Mouse (Mus musculus) kidney, adult 2 months (tissue): ENCODE measurements at regions not wholly inside any gene's neighbourhood (a gene's known extent, or its start where the extent isn't known, plus 50 kb on each side); places are given as distances from the start of the nearest gene placed in this dataset.

ENCODE experiments used
- CTCF ChIP-seq: fragments of 200-500 bp; conservative IDR thresholded peaks from 2 replicates; pipeline ENCODE4 v1.5.1; 2011; ENCODE audit warnings: low read depth, mild to moderate bottlenecking, control low read depth, low read length, moderate library complexity, mixed read lengths; ENCODE audit not compliant: insufficient read depth, insufficient read length
- POLR2A ChIP-seq: fragments of 200-500 bp; IDR thresholded peaks from one replicate; pipeline ENCODE4 v1.6.1; 2011; ENCODE audit warnings: low read depth, low read length, control low read depth

DNA sequence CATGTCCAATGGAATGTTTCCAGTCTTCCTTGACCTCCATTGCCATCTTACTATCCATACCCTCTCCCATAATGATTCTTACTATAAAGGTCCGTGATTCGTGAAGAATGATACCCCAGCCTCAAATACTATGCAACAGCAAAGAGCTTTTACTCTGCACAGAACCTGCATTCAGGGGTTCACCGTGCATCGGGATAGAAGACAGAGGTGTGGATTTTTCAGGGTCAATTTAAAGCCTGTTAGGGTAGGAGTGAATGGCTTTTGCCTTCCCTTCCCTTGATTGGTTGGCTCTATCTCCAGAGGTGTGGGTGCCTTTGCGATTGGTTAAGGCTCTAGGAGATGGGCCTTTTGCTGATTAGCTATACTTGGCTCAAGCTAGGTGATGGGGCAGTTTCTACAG lies 227.9 kb upstream of the Zbtb20 start:
- TF ChIP-seq POLR2A: no peak
- TF ChIP-seq CTCF: no peak
